21 mouse cellular contexts compared by ENCODE assay signal in the genomic region with DNA sequence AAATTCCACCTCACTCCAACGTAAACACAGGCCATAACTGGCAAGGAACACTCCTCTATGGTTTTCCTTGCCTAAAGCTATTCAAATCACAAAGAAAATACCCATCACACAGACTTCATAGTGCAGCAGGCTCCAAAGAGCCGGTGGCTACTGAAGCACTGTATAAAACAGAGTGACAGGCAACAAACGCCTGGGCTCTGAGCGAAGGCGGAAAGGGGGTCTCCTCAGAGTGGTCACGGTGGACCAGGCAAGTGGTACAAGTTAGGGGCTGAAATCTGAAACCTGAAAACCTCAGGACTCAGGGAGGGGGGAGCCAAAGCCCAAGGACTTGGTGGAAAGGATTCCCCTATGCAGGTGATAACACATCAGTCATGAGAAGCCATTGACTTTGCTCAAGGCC.
"Had no signal": no experiment of that assay in that cellular context is flagged by ENCODE, and none has a peak within 500 bp of the region (broad histone marks: within the 10 kb centered on the region; RNA-seq: fewer than 3 reads in every experiment).

No protein-coding gene starts in this region.

- H3K9ac ChIP-seq: limb, embryonic 13.5 days; liver, embryonic 12.5 days; liver, embryonic 15.5 days; lung, embryonic 15.5 days; midbrain, embryonic 12.5 days; neural tube, embryonic 13.5 days; stomach, embryonic 15.5 days had no signal

- H3K27me3 ChIP-seq: limb, embryonic 13.5 days; liver, embryonic 12.5 days; liver, embryonic 15.5 days; lung, embryonic 15.5 days; midbrain, embryonic 12.5 days; neural tube, embryonic 13.5 days; stomach, embryonic 15.5 days had no signal

- H3K4me2 ChIP-seq: limb, embryonic 13.5 days; liver, embryonic 12.5 days; liver, embryonic 15.5 days; lung, embryonic 15.5 days; midbrain, embryonic 12.5 days; neural tube, embryonic 13.5 days; stomach, embryonic 15.5 days had no signal

- H3K27ac ChIP-seq: left cerebral cortex, adult 2 months; limb, embryonic 13.5 days; liver, embryonic 12.5 days; liver, embryonic 15.5 days; lung, embryonic 15.5 days; midbrain, embryonic 12.5 days; neural tube, embryonic 13.5 days; stomach, embryonic 15.5 days had no signal

- H3K36me3 ChIP-seq: liver, embryonic 12.5 days; liver, embryonic 15.5 days; lung, embryonic 15.5 days; midbrain, embryonic 12.5 days; stomach, embryonic 15.5 days had no signal

- H3K4me1 ChIP-seq: liver, embryonic 12.5 days; liver, embryonic 15.5 days; stomach, embryonic 15.5 days had no signal

- ATAC-seq: liver, embryonic 12.5 days; midbrain, embryonic 16.5 days had no signal

- H3K4me3 ChIP-seq: left cerebral cortex, adult 2 months; limb, embryonic 13.5 days; liver, embryonic 12.5 days; liver, embryonic 15.5 days; lung, embryonic 15.5 days; midbrain, embryonic 12.5 days; myocyte; neural tube, embryonic 13.5 days; stomach, embryonic 15.5 days had no signal

- DNase-seq: kidney, adult 2 months; kidney, postnatal 36 days; layer of hippocampus, postnatal 36 days; liver; lung, adult 18-20 months; lung, postnatal 10 days; lung, postnatal 4 days; retina, postnatal 1 day; right cerebral cortex, postnatal 25 days; spleen, adult 18-20 months; thymus, postnatal 25 days had no signal

- H3K9me3 ChIP-seq: liver, embryonic 12.5 days; liver, embryonic 15.5 days; lung, embryonic 15.5 days; midbrain, embryonic 12.5 days; neural tube, embryonic 13.5 days; stomach, embryonic 15.5 days had no signal
